Mouse (Mus musculus) left cerebral cortex, adult 11 months (tissue): ENCODE data around the gene Ppp1r3d.
A peak's percentile ranks its signal among the peaks of the same experiment; 100 is the strongest.

Source experiments
- DNase-seq: peaks from one replicate; pipeline ENCODE4 v3.0.0; 2022; ENCODE audit warnings: low spot score

Ppp1r3d gene

DNA sequence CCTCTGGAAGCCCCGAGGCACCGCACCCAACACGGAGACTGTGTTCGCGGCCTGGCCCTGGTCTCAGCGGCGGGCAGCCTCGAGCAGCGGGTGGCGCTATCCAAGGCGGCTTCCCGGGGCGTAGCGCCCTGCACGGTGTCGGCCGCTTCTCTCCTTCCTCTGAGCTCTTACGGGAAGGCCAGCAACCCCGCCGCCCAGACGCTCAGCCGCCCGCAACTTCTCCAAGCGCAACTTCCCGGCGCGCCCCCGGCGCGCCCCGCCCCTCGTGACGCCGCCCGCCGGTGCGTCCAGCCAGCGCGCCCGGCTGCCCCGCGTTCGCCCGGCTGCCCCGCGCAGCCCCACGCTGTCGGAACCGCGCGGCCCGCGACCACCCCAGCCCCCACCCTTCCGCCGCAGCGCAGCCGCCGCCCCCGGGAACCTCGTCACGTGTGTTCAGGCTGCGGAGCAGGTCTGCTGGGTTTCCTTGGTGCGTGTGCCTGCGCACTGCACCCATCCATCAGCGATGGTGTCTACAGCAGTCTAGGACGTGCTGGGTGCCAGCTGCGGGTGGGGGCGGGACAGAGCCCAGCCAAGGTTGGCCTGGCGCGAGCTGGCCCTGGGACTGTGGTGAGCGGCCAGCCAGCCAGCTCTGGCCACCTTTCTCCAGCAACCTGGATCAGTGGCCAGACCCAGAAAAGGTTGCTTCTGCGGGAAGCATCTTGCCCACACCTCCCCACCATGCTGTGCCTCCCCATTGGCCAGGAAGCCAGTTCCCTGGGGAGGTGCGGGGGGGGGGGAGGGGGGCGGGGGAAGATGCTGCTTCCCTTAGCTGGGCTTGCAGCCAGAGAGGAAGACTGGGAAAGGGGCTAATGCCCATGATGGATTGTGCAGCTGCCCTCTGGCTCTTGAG is at the start of gene Ppp1r3d, which contains the start of gene Fam217b:
Gene Ppp1r3d (minus strand): TSS at position 212 of the 889 bp plus-strand sequence.
Gene Fam217b (plus strand): TSS at position 264 of the 889 bp plus-strand sequence.
- DNase-seq, result peak; percentile 41

DNA sequence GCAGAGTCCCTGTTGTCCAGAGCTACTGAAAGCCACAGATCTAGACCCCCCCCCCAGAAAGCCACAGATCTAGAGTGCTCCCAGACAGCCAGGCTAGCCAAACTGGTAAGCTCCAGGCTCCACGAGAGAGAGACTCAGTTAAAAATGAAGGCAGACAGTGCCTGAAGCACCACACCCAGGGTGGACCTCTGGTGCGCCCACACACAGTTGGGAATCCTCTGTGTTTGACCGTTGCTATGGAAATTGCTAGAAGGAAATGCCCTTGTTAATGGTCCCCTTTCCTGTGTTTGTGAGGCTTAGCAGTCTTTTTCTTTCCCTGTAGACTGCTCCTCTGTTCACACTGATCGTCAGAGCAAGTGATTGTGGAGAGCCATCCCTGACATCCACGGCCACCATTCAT is 46.1 kb upstream of the Ppp1r3d start:
- DNase-seq, result no peak

DNA sequence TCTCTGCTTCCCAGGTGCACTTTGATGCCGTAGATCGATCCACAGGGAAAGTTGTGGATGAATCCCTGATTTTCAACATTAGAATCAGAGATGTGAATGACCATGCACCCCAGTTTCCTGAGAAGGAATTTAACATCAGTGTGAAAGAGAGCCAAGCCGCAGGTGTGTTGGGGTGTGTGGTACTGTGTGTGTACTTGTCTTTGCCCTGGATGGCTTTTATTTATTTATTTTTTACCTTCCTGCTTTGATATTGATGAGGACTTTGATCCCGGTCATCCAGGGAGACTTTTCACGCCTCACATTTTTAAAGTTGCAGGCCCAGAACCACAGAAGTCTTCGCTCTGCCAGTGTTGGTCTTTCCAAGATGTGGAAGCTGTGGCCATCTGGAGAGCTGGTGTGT is 43.1 kb upstream of the Ppp1r3d start:
- DNase-seq, result no peak

DNA sequence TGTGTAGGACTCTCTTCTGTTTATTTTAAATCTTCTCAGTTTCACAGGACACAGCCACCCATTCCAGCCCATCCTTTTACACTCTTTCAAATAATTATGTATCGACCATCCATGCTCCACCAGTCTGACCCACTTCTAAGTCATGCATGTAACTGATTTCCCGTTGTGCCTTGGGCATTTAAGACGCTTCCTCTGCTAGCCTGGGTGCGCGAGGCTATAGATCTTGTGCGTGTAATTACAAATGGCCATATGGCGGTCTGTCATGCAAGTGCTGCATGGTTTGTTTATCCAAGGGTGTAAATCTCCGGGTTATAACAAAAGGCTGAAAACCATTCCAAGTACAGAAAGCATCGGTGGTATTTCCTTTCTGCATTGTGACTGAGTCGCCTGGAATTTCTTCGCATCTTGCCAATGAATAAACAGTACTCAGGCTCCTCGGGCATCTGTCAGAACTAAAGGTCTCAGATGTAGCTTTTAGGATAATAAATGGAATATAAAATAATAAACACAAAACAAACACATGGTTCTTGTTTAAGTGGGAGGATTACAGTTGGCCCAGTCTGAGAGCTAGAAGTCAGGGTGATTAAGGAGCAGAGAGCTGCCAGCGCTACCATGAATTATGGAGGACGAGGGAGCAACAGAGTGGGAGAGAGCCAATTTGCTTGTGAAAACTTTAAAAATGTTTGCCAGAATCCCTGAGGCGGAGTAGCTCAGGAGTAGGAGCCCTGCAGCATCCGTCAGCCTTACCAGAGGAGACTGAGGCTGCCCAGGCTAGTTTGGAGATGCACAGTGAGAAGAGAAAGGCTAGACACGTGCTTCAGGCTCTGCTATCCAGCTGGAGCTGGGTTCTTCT is 40.6 kb upstream of the Ppp1r3d start:
- no peak for DNase-seq

DNA sequence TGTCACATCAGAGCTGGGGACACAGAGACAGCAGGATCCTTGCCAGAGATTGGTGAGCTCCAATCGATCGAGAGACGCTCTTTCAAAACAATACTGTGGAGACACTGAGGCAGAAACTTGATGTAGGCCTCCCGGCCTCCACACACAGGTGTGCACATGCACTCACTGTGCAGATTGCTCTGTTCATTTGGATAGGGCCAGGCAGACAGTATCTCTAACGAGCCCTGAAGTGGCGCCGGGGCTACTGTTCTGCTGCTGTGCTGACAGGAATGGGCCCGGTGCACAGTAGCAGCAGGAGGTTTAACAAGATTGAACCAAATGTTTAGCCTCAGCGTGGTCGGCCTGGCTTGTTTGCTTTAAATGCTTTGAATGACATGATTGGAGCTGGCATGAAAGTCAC is 36.7 kb upstream of the Ppp1r3d start:
- DNase-seq, result no peak

DNA sequence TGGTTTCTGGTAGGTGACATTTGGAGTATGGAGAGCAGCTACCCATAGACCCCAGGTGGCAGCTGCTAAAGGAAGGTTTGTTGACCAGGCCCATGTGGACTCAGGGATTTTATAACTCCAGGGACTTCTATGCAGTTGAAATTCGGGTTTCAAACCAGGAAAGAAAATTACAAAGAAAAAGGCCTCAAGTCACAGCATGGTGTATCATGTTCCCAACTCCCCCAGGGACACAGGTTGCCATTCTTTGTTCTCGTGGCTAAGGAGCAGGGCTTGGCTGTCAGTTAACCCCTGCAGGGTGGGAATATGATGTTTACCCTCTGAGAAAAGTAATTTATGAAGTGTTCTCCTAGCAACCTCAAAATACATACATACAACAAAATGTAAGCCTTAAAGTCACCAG is 36.0 kb upstream of the Ppp1r3d start:
- DNase-seq, result no peak

DNA sequence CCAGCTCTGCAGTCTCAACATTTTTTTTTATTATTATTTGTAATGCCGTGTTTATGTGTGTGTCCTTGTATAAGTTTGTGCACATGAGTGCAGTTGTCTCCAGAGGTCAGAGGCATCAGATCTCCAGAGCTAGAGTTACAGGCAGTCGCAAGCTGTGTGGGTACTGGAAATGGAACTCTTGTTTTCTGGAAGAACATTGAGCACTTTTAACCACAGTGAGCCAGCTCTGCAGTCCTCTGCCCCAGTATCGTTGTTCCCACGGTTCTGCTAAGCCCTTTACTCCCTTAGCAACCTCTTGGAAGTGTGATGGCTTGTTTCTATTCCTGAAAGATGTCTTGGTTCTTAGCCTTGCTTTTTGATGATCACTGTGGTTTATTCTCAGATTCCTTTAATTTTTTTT is 35.1 kb upstream of the Ppp1r3d start:
- DNase-seq, result no peak

DNA sequence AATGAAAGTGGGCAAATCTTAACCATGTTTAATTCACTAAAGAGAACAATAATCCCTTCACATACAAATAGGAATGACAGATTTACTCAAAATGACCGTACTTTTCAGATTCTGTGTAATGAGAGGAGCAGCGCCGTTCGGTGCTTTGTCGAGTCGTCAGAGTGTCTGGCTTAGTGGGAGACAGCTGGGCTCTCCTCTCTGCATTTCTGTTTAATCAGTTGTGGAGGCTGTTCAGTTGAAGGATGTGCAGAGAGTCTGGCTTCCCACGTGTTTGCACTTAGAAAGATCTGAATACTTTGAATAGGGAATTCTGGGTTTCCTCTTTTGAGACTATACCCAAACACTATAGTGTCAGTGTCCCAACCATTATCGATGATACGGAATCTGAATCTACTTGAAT is 23.0 kb upstream of the Ppp1r3d start:
- DNase-seq, result no peak

DNA sequence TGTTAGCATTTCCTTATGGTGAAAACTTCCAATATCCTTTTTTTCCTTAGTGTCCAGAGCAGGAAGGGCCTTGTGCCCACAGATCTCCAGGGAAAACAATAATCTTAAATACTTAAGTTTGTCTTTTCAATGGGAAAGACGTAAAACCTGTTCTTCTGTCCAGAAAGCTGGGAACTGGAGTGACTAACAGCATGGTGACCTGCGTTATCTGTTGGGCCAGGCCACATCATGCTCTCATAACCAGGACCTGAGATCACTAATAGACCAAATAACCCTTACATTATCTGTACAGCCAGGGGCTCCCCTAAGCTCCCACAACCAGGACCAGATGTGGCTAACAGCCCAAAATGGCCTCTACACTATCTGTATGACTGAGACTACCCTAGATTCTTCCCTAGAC is 19.6 kb upstream of the Ppp1r3d start:
- no peak for DNase-seq

DNA sequence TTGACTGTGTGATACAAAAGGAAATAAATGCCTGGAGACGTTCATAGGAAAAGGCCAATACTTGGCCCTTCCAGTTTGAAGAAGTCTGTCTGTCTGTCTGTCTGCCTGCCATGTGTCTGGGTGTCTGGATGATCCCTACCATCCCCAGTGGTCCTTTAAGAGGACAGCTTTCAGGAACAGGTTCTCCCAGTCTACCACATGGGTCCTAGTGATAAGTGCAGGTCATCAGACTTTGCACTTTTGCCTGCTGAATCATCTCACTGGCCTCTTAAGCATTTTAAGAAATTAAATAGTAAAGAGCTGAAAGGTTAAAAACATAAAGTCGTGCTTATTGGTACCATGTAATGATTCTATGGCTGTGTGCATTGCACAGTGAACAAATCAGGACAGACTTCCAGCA is 19.2 kb upstream of the Ppp1r3d start:
- no peak for DNase-seq

DNA sequence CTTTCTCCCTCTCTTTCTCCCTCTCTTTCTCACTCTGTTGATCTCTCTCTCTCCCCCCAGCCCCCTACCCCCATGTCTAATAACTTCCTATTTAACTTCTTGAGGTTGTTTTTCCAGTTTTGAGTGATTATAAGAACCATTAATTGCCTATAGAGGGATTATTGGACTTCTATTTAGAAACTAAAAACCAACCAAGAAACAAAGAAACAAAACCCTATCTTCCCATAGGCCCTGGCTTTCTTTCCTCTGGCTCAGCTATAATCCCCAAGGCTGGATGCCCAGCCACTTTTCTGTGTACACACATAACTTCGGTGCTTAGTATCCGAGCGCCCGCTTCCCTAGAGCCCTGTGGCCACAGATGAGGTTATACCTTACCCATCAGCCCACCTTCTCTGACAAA is 16.0 kb upstream of the Ppp1r3d start, which contains the start of gene Cdh26:
Gene Cdh26 (plus strand): TSS at position 301 of the 400 bp plus-strand sequence.
- no peak for DNase-seq

DNA sequence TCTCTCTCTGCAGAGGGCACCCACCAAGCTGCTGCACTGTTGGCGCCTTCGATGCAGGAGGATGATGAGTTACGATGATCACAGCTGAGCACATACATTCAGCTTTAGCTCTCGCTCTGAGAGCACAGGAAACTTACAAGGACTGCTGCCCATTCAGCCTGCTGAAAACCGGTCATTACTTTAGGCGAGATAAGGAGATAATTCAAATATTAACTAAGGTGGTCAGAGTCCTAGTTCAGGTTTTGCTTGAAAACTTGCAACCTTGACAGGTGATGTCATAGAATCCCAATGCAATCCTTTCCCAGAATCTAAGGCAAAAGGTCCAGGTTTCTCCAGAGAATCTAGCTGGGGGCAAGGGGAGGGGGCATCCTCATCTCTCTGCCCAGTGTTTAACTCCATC is 15.2 kb upstream of the Ppp1r3d start:
- no peak for DNase-seq

DNA sequence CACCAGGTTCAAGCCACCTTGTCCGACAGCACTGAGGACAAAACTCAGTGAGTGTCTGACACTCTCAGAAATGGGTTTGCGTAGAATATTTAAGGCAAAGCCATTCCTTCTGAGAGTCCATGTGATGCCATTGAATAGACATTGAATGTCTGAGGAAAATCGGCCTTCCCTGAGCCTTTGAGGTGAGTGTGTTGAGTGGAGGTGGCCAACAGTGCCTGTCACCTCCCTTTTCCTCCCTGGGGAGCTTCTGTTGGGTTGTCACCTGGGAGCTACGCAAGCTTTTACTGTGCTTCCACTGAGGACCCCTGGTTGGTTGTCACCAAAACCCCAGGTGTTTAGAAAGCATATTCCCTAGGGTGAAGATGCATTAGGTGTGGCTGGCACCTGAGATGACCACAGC is 14.4 kb upstream of the Ppp1r3d start:
- DNase-seq, result no peak

DNA sequence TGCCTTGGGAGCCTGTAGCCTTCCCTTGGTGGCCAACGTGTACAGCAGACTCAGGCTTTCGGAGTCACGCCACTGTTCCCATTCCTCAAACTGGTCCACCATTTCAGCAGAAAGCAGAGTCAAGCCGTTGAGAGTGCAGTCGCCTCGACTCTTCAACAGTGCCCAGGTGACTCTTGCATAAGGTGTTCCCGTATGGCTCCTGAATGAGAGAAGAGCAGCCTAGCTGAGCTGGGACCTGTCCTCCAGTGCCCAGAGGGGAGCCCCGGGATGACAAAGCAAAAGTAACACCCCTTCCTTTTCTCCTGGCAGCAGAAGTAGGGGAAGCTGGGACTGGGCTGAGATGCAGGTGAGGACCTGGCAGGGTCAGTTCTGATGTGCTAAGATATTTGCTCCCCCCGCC is 13.9 kb upstream of the Ppp1r3d start:
- DNase-seq, result no peak

DNA sequence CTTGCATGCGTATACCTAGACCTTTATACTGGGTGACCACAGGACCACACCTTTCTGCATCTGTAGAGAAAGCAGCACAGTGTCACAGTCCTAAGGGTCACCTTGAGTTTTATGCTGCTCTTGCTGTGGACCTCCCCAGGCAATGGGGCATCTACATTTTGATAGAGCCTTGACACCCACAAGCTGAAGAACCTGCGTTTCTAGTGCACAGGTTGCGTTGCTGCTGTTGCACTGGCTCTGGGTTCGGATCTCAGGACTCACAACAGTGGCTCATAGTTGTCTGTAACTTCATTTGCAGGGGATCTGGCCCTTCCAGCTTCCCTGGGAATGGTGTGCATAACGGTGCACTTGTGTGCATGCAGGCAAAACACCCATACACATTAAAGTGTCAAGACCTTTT is 12.9 kb upstream of the Ppp1r3d start:
- no peak for DNase-seq

DNA sequence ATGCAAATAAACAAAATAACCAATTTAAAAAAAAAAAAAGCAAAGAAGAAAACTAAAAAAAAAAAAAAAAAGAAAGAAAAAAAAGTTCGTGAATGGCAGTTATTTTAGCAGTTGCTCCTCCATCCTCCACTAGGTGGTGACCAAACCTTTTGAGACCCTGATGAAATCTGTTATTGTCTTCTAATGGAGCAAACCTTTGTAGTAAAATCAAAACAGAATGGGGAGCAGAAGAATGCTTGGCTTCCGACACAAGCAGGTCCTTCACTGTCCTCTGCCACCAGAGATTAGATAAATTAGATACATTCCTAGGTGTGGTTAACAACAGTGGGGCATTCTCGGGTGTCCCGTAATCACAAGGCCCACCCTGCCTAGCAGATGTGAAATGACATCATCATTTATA is 12.0 kb upstream of the Ppp1r3d start:
- DNase-seq, result no peak

DNA sequence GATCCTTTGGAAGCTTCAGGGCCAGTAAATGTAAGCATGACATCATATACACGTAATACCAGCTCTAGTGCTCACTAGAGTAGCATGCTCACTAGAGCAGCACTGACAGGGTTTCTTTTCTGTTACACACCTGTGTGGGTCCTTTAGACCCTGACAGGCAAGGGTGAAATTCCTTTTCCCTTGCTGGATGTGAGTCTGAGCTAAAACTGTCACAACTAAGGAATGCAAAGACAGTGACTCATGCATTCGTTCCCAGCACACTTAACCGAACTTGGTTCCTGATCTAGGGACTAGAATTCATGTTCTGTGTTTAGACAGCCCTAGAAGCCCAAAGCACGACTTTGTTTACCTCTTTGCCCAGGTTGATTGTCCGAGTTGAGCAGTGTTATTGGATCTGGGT is 9.0 kb upstream of the Ppp1r3d start:
- DNase-seq, result no peak

DNA sequence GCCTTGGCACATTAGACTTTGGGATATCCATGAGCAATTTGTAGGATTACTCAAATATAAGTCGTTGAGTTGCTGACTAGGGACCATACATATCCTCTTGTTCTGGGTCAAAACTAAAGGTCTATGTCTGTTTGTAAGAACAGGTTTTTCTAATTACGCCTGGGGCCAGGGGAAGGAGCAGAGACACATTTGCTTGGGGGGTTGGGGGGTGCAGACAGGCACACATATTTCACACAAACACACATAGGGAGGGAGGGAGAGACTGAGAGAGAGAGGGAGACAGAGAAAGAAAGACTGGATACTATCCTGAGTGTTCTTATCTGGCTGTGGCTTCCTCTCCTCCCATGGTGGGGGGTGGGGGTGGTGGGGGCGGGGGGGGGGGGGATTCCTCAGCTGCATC is 7.9 kb upstream of the Ppp1r3d start:
- DNase-seq, result no peak

DNA sequence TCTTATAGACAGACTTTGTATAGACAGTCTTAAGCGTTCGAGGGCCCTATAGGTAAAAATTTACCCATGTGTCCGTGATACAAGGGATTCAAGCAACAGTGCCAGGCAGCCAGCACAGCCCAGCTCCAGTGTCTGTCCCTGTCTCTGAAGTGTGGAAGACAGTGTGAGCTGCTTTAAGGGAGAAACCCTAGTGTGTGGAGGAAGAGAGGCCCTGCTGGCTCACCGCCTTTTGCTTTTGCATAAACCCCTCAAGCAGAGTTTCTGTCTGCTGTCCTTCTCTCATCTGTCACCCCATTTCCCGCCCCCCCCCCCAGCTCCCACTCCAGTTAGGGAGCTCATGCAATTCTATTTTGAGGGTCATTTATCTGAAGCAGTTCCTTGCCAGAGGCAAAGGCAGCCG is 7.3 kb upstream of the Ppp1r3d start:
- DNase-seq, result no peak

DNA sequence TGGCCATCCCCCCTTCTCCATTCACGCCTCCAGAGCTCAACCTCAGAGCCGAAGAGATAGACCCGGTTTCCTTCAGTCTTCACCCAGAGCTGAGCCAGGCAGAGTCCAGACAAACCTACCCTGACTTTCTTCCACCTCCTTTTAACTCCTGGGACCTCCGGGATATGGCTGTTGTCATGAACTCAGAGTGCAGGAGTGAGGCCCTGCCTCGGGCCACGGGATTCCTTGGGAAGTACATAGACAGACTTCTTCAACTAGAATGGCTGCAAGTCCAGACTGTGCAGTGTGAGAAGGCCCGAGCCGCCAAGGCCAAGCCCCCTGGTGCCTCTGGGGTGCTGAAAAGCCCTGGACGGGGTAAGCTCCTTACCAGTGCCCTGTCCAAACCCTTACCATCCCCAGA is 6.3 kb upstream of the Ppp1r3d start:
- DNase-seq, result no peak

DNA sequence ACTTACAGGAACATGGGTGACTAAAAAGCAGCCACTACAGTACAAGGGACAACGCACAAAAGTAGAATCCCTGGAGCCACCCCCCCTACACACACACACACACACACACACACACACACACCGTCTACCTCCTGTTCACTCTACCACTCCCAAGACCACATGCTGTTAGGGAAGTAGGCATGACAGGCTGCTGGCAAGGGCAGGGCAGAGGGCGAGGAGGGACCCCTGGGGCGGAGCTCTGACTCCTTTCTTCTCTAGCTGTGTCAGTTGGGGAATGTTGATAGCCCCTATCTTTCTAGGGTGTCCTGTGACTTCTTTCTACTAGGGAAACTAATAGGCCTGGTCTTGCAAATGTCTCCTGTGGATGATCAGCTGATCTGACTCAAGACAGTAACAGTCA is 2.7 kb upstream of the Ppp1r3d start:
- no peak for DNase-seq

DNA sequence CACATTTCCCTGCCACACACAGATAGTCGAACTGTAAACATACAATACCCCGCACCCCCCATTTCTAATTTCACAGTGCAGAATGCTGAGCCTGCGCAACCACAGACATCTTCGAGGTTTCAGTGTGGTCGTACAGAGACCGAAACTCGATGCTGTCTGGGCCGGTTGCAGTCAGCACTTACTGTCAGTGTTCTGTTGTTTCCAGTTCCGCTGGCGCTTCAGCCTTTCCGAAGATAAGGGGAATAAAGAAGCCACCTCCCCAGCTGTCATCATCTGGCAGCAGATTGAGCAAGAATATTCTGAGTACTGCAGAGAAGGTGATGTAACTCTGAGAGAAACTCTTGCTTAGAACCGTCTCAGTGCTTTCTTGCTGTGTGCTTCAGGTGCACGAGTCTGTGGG is 2.2 kb upstream of the Ppp1r3d start:
- DNase-seq, result no peak

DNA sequence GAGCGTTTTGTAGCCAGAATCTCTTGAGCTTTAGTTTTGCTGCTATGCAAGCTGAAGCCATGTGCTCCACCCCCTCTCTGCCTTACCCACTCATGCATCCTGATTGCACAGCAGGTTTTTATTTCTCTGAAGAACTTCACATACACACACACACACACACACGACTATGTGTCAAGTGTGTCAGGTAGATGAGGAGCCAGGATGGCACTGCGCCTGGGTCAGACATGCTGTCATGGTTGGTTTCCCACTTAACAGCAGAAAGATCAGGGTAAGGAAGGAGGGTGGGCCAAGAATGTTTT is 827 bp upstream of the Ppp1r3d start:
- no peak for DNase-seq
